Comparison of ENCODE assay signal across 14 mouse cellular contexts in genomic region chr9:61222212-61223003, GRCm38 (mm10).
A peak's percentile ranks its signal among the peaks of the same experiment; 100 is the strongest.
DNase-seq lines count a peak whose midpoint lies in the region.
"Had no signal": no experiment of that assay in that cellular context is flagged by ENCODE, and none has a peak within 500 bp of the region (broad histone marks: within the 10 kb centered on the region; RNA-seq: fewer than 3 reads in every experiment).

No protein-coding gene starts in this region.

- peak; percentile 8 for DNase-seq in spleen, adult 12 weeks (ENCODE audit: low spot score)
- DNase-seq in spleen, postnatal 14 days (ENCODE audit: low spot score in 2 of 2) = no peak
- peak; percentile 87 for DNase-seq in ES-CJ7 (ENCODE audit: low read depth, low spot score)
- DNase-seq in spleen, postnatal 36 days (ENCODE audit: low spot score in 2 of 2) = peak; percentile 76 to 79
- no peak for DNase-seq in layer of hippocampus, postnatal 14 days (ENCODE audit: low spot score in 2 of 2)
- no peak for DNase-seq in layer of hippocampus, postnatal 25 days (ENCODE audit: extremely low spot score in 1 of 2, low spot score in 1 of 2)
- DNase-seq in cerebellum, postnatal 4 days (ENCODE audit: low spot score in 2 of 2) = no peak
- DNase-seq: adrenal gland, postnatal 36 days; cerebellum, adult 9-11 months; embryo, embryonic 11 days; gastrocnemius, postnatal 25 days; heart, postnatal 10 days; lung, embryonic 14.5 days; right cerebral cortex, postnatal 4 days had no signal

Comparison
In these comparisons a context has a peak if more than half of its experiments do, and no peak if none do; other contexts are left out.
1. DNase-seq: peak in spleen, adult 12 weeks (single experiment), ES-CJ7 (single experiment) and spleen, postnatal 36 days (2 of 2); none in spleen, postnatal 14 days (0 of 2), layer of hippocampus, postnatal 14 days (0 of 2), layer of hippocampus, postnatal 25 days (0 of 2) and cerebellum, postnatal 4 days (0 of 2).